Mouse (Mus musculus) CH12.LX (cell line): ENCODE results near the gene Ids.

Experiments used
- CHD2 ChIP-seq: IDR thresholded peaks from 2 replicates; pipeline ENCODE4 v1.6.1; 2011; ENCODE audit warnings: low read length, improper control_type of control experiment
- CTCF ChIP-seq, 2 experiments: IDR thresholded peaks in 1 of 2; conservative IDR thresholded peaks in 1 of 2; 2 replicates each; pipeline ENCODE4 v1.5.1; 2011 to 2012; ENCODE audit warnings: low read depth in 2 of 2, low read length in 2 of 2, improper control_type of control experiment in 1 of 2, inconsistent platforms in 1 of 2, mild to moderate bottlenecking in 1 of 2, moderate library complexity in 1 of 2
- EP300 ChIP-seq: IDR thresholded peaks from 2 replicates; pipeline ENCODE4 v1.6.1; 2011; ENCODE audit warnings: low read length, improper control_type of control experiment
- MAFK ChIP-seq: IDR thresholded peaks from 2 replicates; pipeline ENCODE4 v1.6.1; 2011; ENCODE audit warnings: low read length, improper control_type of control experiment; ENCODE audit not compliant: insufficient replicate concordance
- MAZ ChIP-seq: IDR thresholded peaks from 2 replicates; pipeline ENCODE4 v1.6.1; 2012; ENCODE audit warnings: low read depth, mild to moderate bottlenecking, inconsistent platforms, low read length, improper control_type of control experiment, moderate library complexity
- MYC ChIP-seq: IDR thresholded peaks from 2 replicates; pipeline ENCODE4 v1.6.1; 2011; ENCODE audit warnings: low read depth, mild to moderate bottlenecking, improper control_type of control experiment, low read length
- POLR2A ChIP-seq: IDR thresholded peaks from 2 replicates; pipeline ENCODE4 v1.6.1; 2011; ENCODE audit warnings: low read depth, mild to moderate bottlenecking, improper control_type of control experiment, low read length
- USF1 ChIP-seq: IDR thresholded peaks from 2 replicates; pipeline ENCODE4 v1.6.1; 2014; ENCODE audit warnings: low read depth, mild to moderate bottlenecking, inconsistent platforms, low read length, improper control_type of control experiment
- USF2 ChIP-seq: conservative IDR thresholded peaks from 2 replicates; pipeline ENCODE4 v1.6.1; 2011; ENCODE audit warnings: low read depth, low read length, improper control_type of control experiment

DNA sequence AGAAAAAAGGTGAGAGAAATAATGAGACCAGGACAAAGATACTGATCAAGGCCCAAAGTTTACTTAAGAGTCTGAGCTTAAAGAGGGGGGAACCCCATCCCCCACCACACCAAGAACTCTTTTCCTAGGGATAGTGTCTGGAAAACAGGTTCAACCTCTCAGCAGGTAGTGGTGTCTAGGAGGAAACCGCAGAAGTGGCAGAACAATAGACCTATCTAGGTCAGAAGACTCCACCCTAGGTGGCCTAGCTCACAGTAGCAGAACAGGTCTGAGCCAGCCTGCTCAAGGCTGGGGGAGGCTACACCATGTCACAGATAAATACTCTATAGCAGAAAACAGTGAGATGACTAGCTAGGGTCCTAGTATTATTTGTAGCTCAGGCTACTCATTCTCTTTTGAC, 37.2 kb downstream of the Ids start:
- TF ChIP-seq CTCF (conservative IDR thresholded peaks at IDR 0.05 in 1 of 2, IDR thresholded peaks at IDR 0.05 in 1 of 2; ENCODE audit: low read depth in 2 of 2, low read length in 2 of 2) (no peak), MAFK (no peak), USF2 (no peak), USF1 (no peak), EP300 (no peak), MAZ (no peak), POLR2A (no peak), MYC (no peak), CHD2 (no peak)
